Mouse (Mus musculus) ES-E14 (cell line): ENCODE results near the gene Cep70. TPM values are rescaled to one million over a fixed set of nuclear protein-coding genes. Genes with fewer than 3 reads are reported as not detected.
A peak's percentile ranks its signal among the peaks of the same experiment; 100 is the strongest.

Source experiments
- DNase-seq: peaks from one replicate; pipeline ENCODE4 v3.0.0-alpha.2; 2013; ENCODE audit warnings: low read depth, low spot score
- H3K27ac ChIP-seq: 2 replicates; pipeline ENCODE4 v1.5.1; 2012; ENCODE audit warnings: low read depth, mild to moderate bottlenecking, low read length, moderate library complexity, mixed read lengths; ENCODE audit not compliant: poor library complexity, insufficient read depth, severe bottlenecking
- H3K36me3 ChIP-seq: 2 replicates; pipeline ENCODE4 v1.6.1; 2012; ENCODE audit warnings: mild to moderate bottlenecking, low read length, moderate library complexity, mixed read lengths; ENCODE audit not compliant: control insufficient read depth, poor library complexity, insufficient read depth, severe bottlenecking
- H3K4me1 ChIP-seq, 2 experiments: fragments of 150-350 bp in 1 of 2; sonication (generic) in 1 of 2; 2 replicates each; pipeline ENCODE4 v1.6.1; 2012; ENCODE audit warnings: low read length in 2 of 2, mild to moderate bottlenecking in 1 of 2, mixed read lengths in 1 of 2; ENCODE audit not compliant: control insufficient read depth in 2 of 2, insufficient read depth in 2 of 2, poor library complexity in 1 of 2
- H3K4me3 ChIP-seq, 2 experiments: fragments of 150-350 bp in 1 of 2; sonication (generic) in 1 of 2; 2 replicates each; pipeline ENCODE4 v1.5.1; 2012; ENCODE audit warnings: low read length in 2 of 2, low read depth in 1 of 2, mild to moderate bottlenecking in 1 of 2, mixed read lengths in 1 of 2; ENCODE audit not compliant: insufficient read depth in 1 of 2, poor library complexity in 1 of 2, severe bottlenecking in 1 of 2
- H3K9ac ChIP-seq: 2 replicates; pipeline ENCODE4 v1.6.1; 2012; ENCODE audit warnings: low read depth, mild to moderate bottlenecking, low read length, mixed read lengths; ENCODE audit not compliant: poor library complexity, insufficient read depth, severe bottlenecking
- H3K9me3 ChIP-seq: fragments of 150-350 bp; sonication (generic); 2 replicates; pipeline ENCODE4 v1.6.1; 2012; ENCODE audit warnings: low read depth, mild to moderate bottlenecking, low read length; ENCODE audit not compliant: control insufficient read depth, insufficient read depth
- CHD2 ChIP-seq: IDR thresholded peaks from 2 replicates; pipeline ENCODE4 v1.6.1; 2014; ENCODE audit warnings: mild to moderate bottlenecking, low read depth, low read length, inconsistent platforms
- HCFC1 ChIP-seq: IDR thresholded peaks from 2 replicates; pipeline ENCODE4 v1.6.1; 2012; ENCODE audit warnings: low read length, inconsistent platforms, borderline replicate concordance; ENCODE audit not compliant: insufficient read depth
- MAFK ChIP-seq: IDR thresholded peaks from 2 replicates; pipeline ENCODE4 v1.6.1; 2014; ENCODE audit warnings: mild to moderate bottlenecking, low read depth, low read length, inconsistent platforms; ENCODE audit not compliant: insufficient read depth
- ZC3H11A ChIP-seq: IDR thresholded peaks from 2 replicates; pipeline ENCODE4 v1.6.1; 2012; ENCODE audit warnings: low read depth, mild to moderate bottlenecking, inconsistent platforms, low read length, borderline replicate concordance
- ZNF384 ChIP-seq: IDR thresholded peaks from 2 replicates; pipeline ENCODE4 v1.6.1; 2012; ENCODE audit warnings: low read depth, low read length, inconsistent platforms
- in situ Hi-C, 2 experiments: fragments of 600-800 bp; cut with MboI; formaldehyde crosslinking; loops; one replicate each; pipeline ENCODE4 v1.15.1; 2025; ENCODE audit warnings: low sequenced_read_pairs in 2 of 2, inconsistent platforms in 1 of 2; ENCODE audit not compliant: unreplicated experiment in 2 of 2
- total RNA-seq: library from RNA; depleted of rRNA; stranded (reverse); fragments of 300-350 nt; gene quantifications from 2 replicates; pipeline ENCODE4 v1.2.3, GENCODE M21; 2012

Cep70 gene
- total RNA-seq, 1 experiment: 22.2 TPM

- no peak overlapping the region for H3K27ac ChIP-seq
- TF ChIP-seq HCFC1: no peak
- TF ChIP-seq CHD2: no peak
- TF ChIP-seq ZNF384: no peak
- TF ChIP-seq ZC3H11A: no peak
- no peak for TF ChIP-seq MAFK
- H3K9ac ChIP-seq: no peak overlapping the region
- no peak overlapping the region for H3K4me3 ChIP-seq
- H3K36me3 ChIP-seq: no peaks in the 10 kb centered on the region
- no peak for DNase-seq
- no peaks in the 10 kb centered on the region for H3K9me3 ChIP-seq
- in situ Hi-C loops: loop anchor here in 1 of 2 experiments (25.0 kb wide), 1 partner anchor 177 kb away; no protein-coding TSS in a partner anchor
- H3K4me1 ChIP-seq: peaks cover 2% of the 10 kb centered on the region in 2 experiments; a peak in 2 of 4 replicates
Observed at GRCm38 (mm10) chr9:99239256-99239655, 3.9 kb upstream of the Cep70 start.

GRCm38 (mm10) chr9:99240571-99240970 lies 2.6 kb upstream of the Cep70 start:
- H3K4me1 ChIP-seq: peaks cover 2% of the 10 kb centered on the region in 2 experiments; a peak in 2 of 4 replicates
- H3K9ac ChIP-seq: no peak overlapping the region
- no peaks in the 10 kb centered on the region for H3K36me3 ChIP-seq
- no peak for DNase-seq
- H3K27ac ChIP-seq: no peak overlapping the region
- in situ Hi-C loops: loop anchor here in 1 of 2 experiments (25.0 kb wide), 1 partner anchor 178 kb away; no protein-coding TSS in a partner anchor
- no peak overlapping the region for H3K4me3 ChIP-seq
- no peaks in the 10 kb centered on the region for H3K9me3 ChIP-seq
- no peak for TF ChIP-seq ZC3H11A
- TF ChIP-seq CHD2: no peak
- no peak for TF ChIP-seq ZNF384
- no peak for TF ChIP-seq HCFC1
- TF ChIP-seq MAFK: no peak

- in situ Hi-C loops: loop anchor here in 1 of 2 experiments (25.0 kb wide), 1 partner anchor 180 kb away; no protein-coding TSS in a partner anchor
- Histone ChIP-seq H3K27ac (no peak overlapping the region), H3K4me1 (peaks cover 2% of the 10 kb centered on the region in 2 experiments; a peak in 2 of 4 replicates), H3K36me3 (no peaks in the 10 kb centered on the region; the same call in 1 of the 2 replicates), H3K9ac (no peak overlapping the region), H3K4me3 (no peak overlapping the region), H3K9me3 (no peaks in the 10 kb centered on the region)
- TF ChIP-seq ZC3H11A: peak; percentile 88
- no peak for TF ChIP-seq MAFK
- no peak for TF ChIP-seq CHD2
- DNase-seq: peak; percentile 63
Observed at GRCm38 (mm10) chr9:99242035-99242434, 1.1 kb upstream of the Cep70 start.

GRCm38 (mm10) chr9:99242533-99243189 lies 506 bp upstream of the Cep70 start:
- in situ Hi-C loops: loop anchor here in 1 of 2 experiments (25.0 kb wide), 1 partner anchor 180 kb away; no protein-coding TSS in a partner anchor
- no peaks in the 10 kb centered on the region for H3K9me3 ChIP-seq
- no peak for DNase-seq
- peak overlapping the region; percentile 49; the same call in 1 of the 2 replicates for H3K9ac ChIP-seq
- TF ChIP-seq ZNF384 (no peak), CHD2 (no peak), ZC3H11A (no peak), HCFC1 (no peak), MAFK (no peak)
- no peak overlapping the region for H3K27ac ChIP-seq
- H3K4me1 ChIP-seq: peaks cover 2% of the 10 kb centered on the region in 2 experiments; a peak in 2 of 4 replicates
- H3K4me3 ChIP-seq: peak overlapping the region; percentile 55 to 91
- H3K36me3 ChIP-seq: peaks cover 1% of the 10 kb centered on the region; the same call in 1 of the 2 replicates
